Mouse (Mus musculus) liver, embryonic 11.5 days (tissue): Measurements from ENCODE around the gene Mup13. TPM values are rescaled to one million over a fixed set of nuclear protein-coding genes. Genes with fewer than 3 reads are reported as not detected.
"Not testable (repeated sequence)": the region's sequence is repeated elsewhere in the genome, so short reads cannot be mapped to it uniquely, and the experiment has no call there.

Source experiments
- ATAC-seq: fragments of 200-750 bp; cut with Nextera tagmentation; replicated peaks from 2 replicates; pipeline ENCODE4 v1.8.0; 2017; ENCODE audit warnings: moderate number of reproducible peaks, mild to moderate bottlenecking, moderate TSS enrichment, moderate library complexity; ENCODE audit not compliant: low FRiP score
- DNase-seq: peaks from one replicate; pipeline ENCODE4 v3.0.0-alpha.2; 2017; ENCODE audit warnings: low spot score
- H3K27ac ChIP-seq: fragments of 300-500 bp; sonication (generic); 2 replicates; pipeline ENCODE4 v1.5.1; 2014; ENCODE audit warnings: mild to moderate bottlenecking, low read depth, low read length, control low read depth
- H3K27me3 ChIP-seq: fragments of 300-500 bp; sonication (generic); replicated peaks from 2 replicates; pipeline ENCODE4 v1.6.1; 2014; ENCODE audit warnings: low read length, mixed read lengths; ENCODE audit not compliant: control insufficient read depth, insufficient read depth
- H3K36me3 ChIP-seq: fragments of 300-500 bp; sonication (generic); 2 replicates; pipeline ENCODE4 v1.6.1; 2014; ENCODE audit warnings: mild to moderate bottlenecking, low read length, moderate library complexity, mixed read lengths; ENCODE audit not compliant: control insufficient read depth, insufficient read depth
- H3K4me1 ChIP-seq: fragments of 300-500 bp; sonication (generic); replicated peaks from 2 replicates; pipeline ENCODE4 v1.6.1; 2014; ENCODE audit warnings: low read length, mixed read lengths; ENCODE audit not compliant: control insufficient read depth, insufficient read depth
- H3K4me2 ChIP-seq: fragments of 300-500 bp; sonication (generic); 2 replicates; pipeline ENCODE4 v1.6.1; 2014; ENCODE audit warnings: mild to moderate bottlenecking, control low read depth, moderate library complexity
- H3K4me3 ChIP-seq: fragments of 300-500 bp; sonication (generic); 2 replicates; pipeline ENCODE4 v1.5.1; 2014; ENCODE audit warnings: low read depth, low read length, control low read depth
- H3K9ac ChIP-seq: fragments of 300-500 bp; sonication (generic); 2 replicates; pipeline ENCODE4 v1.6.1; 2014; ENCODE audit warnings: low read depth, low read length, control low read depth
- H3K9me3 ChIP-seq: fragments of 300-500 bp; sonication (generic); 2 replicates; pipeline ENCODE4 v1.6.1; 2016; ENCODE audit warnings: low read length, inconsistent platforms, mixed read lengths; ENCODE audit not compliant: control insufficient read depth
- WGBS: fragments of 180-500 bp; shearing (Covaris S2); extraction: QIAGEN DNeasy Blood & Tissue Kit; methylation state at CpG from one replicate; pipeline ENCODE4 v1.1.7; 2014; 5-methylcytosine and 5-hydroxymethylcytosine counted together
- polyA plus RNA-seq: library from polyadenylated mRNA; unstranded; fragments of >200 nt; fragmentation: Nextera tagmentation; extraction: Ambion mirVana; gene quantifications from 2 replicates; pipeline ENCODE4 v1.2.1, GENCODE M21; 2014

Gene Mup13
- polyA plus RNA-seq, result not detected in 2 replicates

- not testable (repeated sequence) for H3K4me2 ChIP-seq, H3K4me1 ChIP-seq, H3K27ac ChIP-seq, H3K9me3 ChIP-seq, DNase-seq, H3K4me3 ChIP-seq, H3K9ac ChIP-seq, ATAC-seq, H3K36me3 ChIP-seq, H3K27me3 ChIP-seq
- WGBS, result 85% methylated on average over 4 of the region's 4 CpGs
These were observed at the start of gene Mup13 for GRCm38 (mm10) chr4:61228186-61228585. Mup13 (minus strand) TSS chr4:61228286.

Other genes starting within 250 kb of the Mup13 start
- gene Mup14, start 75.7 kb upstream of the Mup13 start, polyA plus RNA-seq, result not detected in 2 replicates
- gene Mup15, start 211.5 kb upstream of the Mup13 start, polyA plus RNA-seq, result not detected in 2 replicates